Mouse (Mus musculus) intestine, postnatal 0 days (tissue): ENCODE results near the gene Fgd5. TPM values are rescaled to one million over a fixed set of nuclear protein-coding genes. Genes with fewer than 3 reads are reported as not detected.

Experiments used
- ATAC-seq: fragments of 200-750 bp; cut with Nextera tagmentation; 2 replicates; pipeline ENCODE4 v1.8.0; 2017; ENCODE audit warnings: mild to moderate bottlenecking, moderate TSS enrichment, moderate library complexity
- H3K27ac ChIP-seq: fragments of 300-500 bp; sonication (generic); 2 replicates; pipeline ENCODE4 v1.5.1; 2014; ENCODE audit warnings: mild to moderate bottlenecking, low read depth, low read length, moderate library complexity
- H3K27me3 ChIP-seq: fragments of 300-500 bp; sonication (generic); replicated peaks from 2 replicates; pipeline ENCODE4 v1.6.1; 2014; ENCODE audit warnings: low read length, mixed read lengths; ENCODE audit not compliant: control insufficient read depth, insufficient read depth
- H3K36me3 ChIP-seq: fragments of 300-500 bp; sonication (generic); 2 replicates; pipeline ENCODE4 v1.6.1; 2014; ENCODE audit warnings: mild to moderate bottlenecking, moderate library complexity; ENCODE audit not compliant: control insufficient read depth, insufficient read depth
- H3K4me1 ChIP-seq: fragments of 300-500 bp; sonication (generic); replicated peaks from 2 replicates; pipeline ENCODE4 v1.6.1; 2014; ENCODE audit warnings: antibody characterized with exemption, low read length, mixed read lengths; ENCODE audit not compliant: control insufficient read depth, insufficient read depth
- H3K4me2 ChIP-seq: fragments of 300-500 bp; sonication (generic); replicated peaks from 2 replicates; pipeline ENCODE4 v1.6.1; 2014; ENCODE audit warnings: low read depth, mild to moderate bottlenecking, moderate library complexity
- H3K4me3 ChIP-seq: fragments of 300-500 bp; sonication (generic); 2 replicates; pipeline ENCODE4 v1.5.1; 2014; ENCODE audit warnings: low read depth, low read length
- H3K9ac ChIP-seq: fragments of 300-500 bp; sonication (generic); 2 replicates; pipeline ENCODE4 v1.6.1; 2014; ENCODE audit warnings: mild to moderate bottlenecking, low read depth, low read length
- H3K9me3 ChIP-seq: fragments of 300-500 bp; sonication (generic); 2 replicates; pipeline ENCODE4 v1.6.1; 2016; ENCODE audit warnings: mixed run types; ENCODE audit not compliant: control insufficient read depth
- CTCF ChIP-seq: sonication (generic); IDR thresholded peaks from 2 replicates; pipeline ENCODE4 v1.5.1; 2016; ENCODE audit warnings: low read depth, mild to moderate bottlenecking, control low read depth, antibody characterized with exemption, moderate library complexity
- WGBS: fragments of 180-500 bp; shearing (Covaris S2); extraction: QIAGEN DNeasy Blood & Tissue Kit; methylation state at CpG from one replicate; pipeline ENCODE4 v1.1.7; 2014; 5-methylcytosine and 5-hydroxymethylcytosine counted together
- polyA plus RNA-seq: library from polyadenylated mRNA; unstranded; fragments of >200 nt; fragmentation: Nextera tagmentation; extraction: Ambion mirVana; gene quantifications from 2 replicates; pipeline ENCODE4 v1.2.1, GENCODE M21; 2015

Gene Fgd5
- polyA plus RNA-seq, 1 experiment from 2014 or later, result 3.3 TPM

GRCm38 (mm10) chr6:92042055-92042454 lies 63.4 kb downstream of the Fgd5 start:
- TF ChIP-seq CTCF, result no peak
- no peak overlapping the region for H3K9ac ChIP-seq
- no peak overlapping the region for H3K4me2 ChIP-seq
- no peaks in the 10 kb centered on the region for H3K27me3 ChIP-seq
- no peaks in the 10 kb centered on the region for H3K4me1 ChIP-seq
- H3K36me3 ChIP-seq, result no peaks in the 10 kb centered on the region; the same call in 1 of the 2 replicates
- no peak for ATAC-seq
- no peak overlapping the region for H3K27ac ChIP-seq
- H3K4me3 ChIP-seq, result no peak overlapping the region
- 82% methylated on average over 4 of the region's 4 CpGs for WGBS
- H3K9me3 ChIP-seq, result no peaks in the 10 kb centered on the region

- TF ChIP-seq CTCF, result no peak
Observed at GRCm38 (mm10) chr6:92042850-92043249, 64.2 kb downstream of the Fgd5 start.

GRCm38 (mm10) chr6:92057768-92058167 lies 79.1 kb downstream of the Fgd5 start:
- Histone ChIP-seq H3K4me1 (no peaks in the 10 kb centered on the region), H3K9me3 (no peaks in the 10 kb centered on the region), H3K4me2 (no peak overlapping the region), H3K9ac (no peak overlapping the region), H3K36me3 (no peaks in the 10 kb centered on the region), H3K4me3 (no peak overlapping the region), H3K27ac (no peak overlapping the region), H3K27me3 (no peaks in the 10 kb centered on the region)
- no peak for ATAC-seq
- 58% methylated on average over 2 of the region's 2 CpGs for WGBS
- peak; percentile 64 for TF ChIP-seq CTCF

More at GRCm38 (mm10) chr6:92042850-92043249, 64.2 kb downstream of the Fgd5 start:
- Histone ChIP-seq H3K27ac (no peak overlapping the region), H3K27me3 (no peaks in the 10 kb centered on the region), H3K36me3 (no peaks in the 10 kb centered on the region; the same call in 1 of the 2 replicates), H3K4me2 (no peak overlapping the region), H3K9me3 (no peaks in the 10 kb centered on the region), H3K9ac (no peak overlapping the region), H3K4me1 (no peaks in the 10 kb centered on the region), H3K4me3 (no peak overlapping the region)
- ATAC-seq, result no peak
- 86% methylated on average over 1 of the region's 1 CpGs for WGBS

- WGBS, result 30% methylated on average over 5 of the region's 5 CpGs
- Histone ChIP-seq H3K4me2 (no peak overlapping the region), H3K27ac (no peak overlapping the region), H3K4me3 (no peak overlapping the region), H3K9ac (no peak overlapping the region), H3K36me3 (peaks cover 2% of the 10 kb centered on the region; the same call in 1 of the 2 replicates), H3K4me1 (no peaks in the 10 kb centered on the region), H3K27me3 (no peaks in the 10 kb centered on the region), H3K9me3 (no peaks in the 10 kb centered on the region)
- TF ChIP-seq CTCF, result no peak
- ATAC-seq, result no peak
Observed at GRCm38 (mm10) chr6:92061725-92062124, 83.0 kb downstream of the Fgd5 start.

- WGBS, result 70% methylated on average over 2 of the region's 2 CpGs
Observed at GRCm38 (mm10) chr6:92063452-92063851, 84.8 kb downstream of the Fgd5 start.

GRCm38 (mm10) chr6:92064101-92064500 lies 85.4 kb downstream of the Fgd5 start:
- Histone ChIP-seq H3K4me1 (no peaks in the 10 kb centered on the region), H3K27me3 (no peaks in the 10 kb centered on the region), H3K9me3 (no peaks in the 10 kb centered on the region), H3K4me2 (no peak overlapping the region), H3K4me3 (no peak overlapping the region), H3K27ac (no peak overlapping the region), H3K36me3 (peaks cover 2% of the 10 kb centered on the region; the same call in 1 of the 2 replicates), H3K9ac (no peak overlapping the region)
- WGBS, result 81% methylated on average over 10 of the region's 10 CpGs
- ATAC-seq, result no peak
- no peak for TF ChIP-seq CTCF

More at GRCm38 (mm10) chr6:92063452-92063851, 84.8 kb downstream of the Fgd5 start:
- no peak for TF ChIP-seq CTCF
- H3K4me3 ChIP-seq, result no peak overlapping the region
- no peak overlapping the region for H3K4me2 ChIP-seq
- H3K36me3 ChIP-seq, result peaks cover 2% of the 10 kb centered on the region; the same call in 1 of the 2 replicates
- no peak overlapping the region for H3K9ac ChIP-seq
- no peaks in the 10 kb centered on the region for H3K4me1 ChIP-seq
- no peaks in the 10 kb centered on the region for H3K27me3 ChIP-seq
- ATAC-seq, result no peak
- no peak overlapping the region for H3K27ac ChIP-seq
- no peaks in the 10 kb centered on the region for H3K9me3 ChIP-seq
